Mouse (Mus musculus) spleen, adult 2 months (tissue): Measurements from ENCODE around the gene Mfsd4b1.

Experiments used
- CTCF ChIP-seq: fragments of 200-500 bp; IDR thresholded peaks from 2 replicates; pipeline ENCODE4 v1.5.1; 2011; ENCODE audit warnings: mild to moderate bottlenecking, inconsistent platforms; ENCODE audit not compliant: insufficient read depth, insufficient read length, insufficient replicate concordance; ENCODE audit errors: extremely low read depth
- POLR2A ChIP-seq: fragments of 200-500 bp; IDR thresholded peaks from 2 replicates; pipeline ENCODE4 v1.6.1; 2011; ENCODE audit warnings: low read depth, low read length, inconsistent platforms

- TF ChIP-seq POLR2A (no peak), CTCF (no peak)
Measured at GRCm38 (mm10) chr10:39960441-39960822, 64.6 kb downstream of the Mfsd4b1 start.
